Mouse (Mus musculus): ENCODE results near the gene Prkg1.
"Not testable (repeated sequence)": the region's sequence is repeated elsewhere in the genome, so short reads cannot be mapped to it uniquely, and the experiment has no call there.

The Prkg1 gene

DNA sequence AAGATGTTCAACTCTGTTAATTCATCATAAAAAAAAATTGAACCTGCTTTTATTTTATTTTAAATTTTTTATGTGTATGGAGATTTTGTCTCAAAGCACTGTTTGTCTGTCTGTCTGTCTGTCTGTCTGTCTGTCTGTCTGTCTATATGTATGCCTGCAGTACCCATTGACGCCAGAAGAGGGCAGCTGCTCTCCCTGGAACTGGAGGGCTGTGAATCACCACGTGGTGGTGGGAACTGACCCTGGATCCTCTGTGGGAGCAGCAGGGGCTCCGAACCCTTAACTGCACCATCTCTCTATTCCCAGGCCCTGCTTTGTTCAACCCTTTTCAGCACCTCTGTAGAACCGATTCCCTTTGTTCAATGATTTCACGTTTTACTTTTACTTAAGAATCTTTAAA is 338.7 kb downstream of the Prkg1 start:
- peak; percentile 68 for DNase-seq (ENCODE audit: low read depth, low spot score)

DNA sequence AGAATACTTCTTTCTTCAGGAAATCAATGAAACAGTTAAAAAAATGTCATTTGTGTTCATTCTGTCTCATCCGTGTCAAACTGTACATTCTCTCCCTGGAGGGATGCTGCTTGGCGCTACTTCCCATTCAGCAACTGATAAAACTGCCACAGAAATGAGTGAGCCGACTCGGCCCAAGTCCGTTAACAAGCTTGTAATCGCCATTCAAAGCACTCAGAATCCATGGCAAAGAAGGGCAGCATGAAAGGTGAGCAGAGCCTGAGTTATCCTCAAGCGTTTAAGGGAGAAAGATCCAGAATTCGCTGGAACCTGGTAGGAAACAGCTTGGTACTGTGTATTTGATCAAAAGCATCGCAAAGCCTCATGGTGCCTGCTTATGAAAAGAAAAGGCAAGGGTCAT is 339.6 kb downstream of the Prkg1 start:
- DNase-seq (ENCODE audit: low read depth, low spot score) = no peak

DNA sequence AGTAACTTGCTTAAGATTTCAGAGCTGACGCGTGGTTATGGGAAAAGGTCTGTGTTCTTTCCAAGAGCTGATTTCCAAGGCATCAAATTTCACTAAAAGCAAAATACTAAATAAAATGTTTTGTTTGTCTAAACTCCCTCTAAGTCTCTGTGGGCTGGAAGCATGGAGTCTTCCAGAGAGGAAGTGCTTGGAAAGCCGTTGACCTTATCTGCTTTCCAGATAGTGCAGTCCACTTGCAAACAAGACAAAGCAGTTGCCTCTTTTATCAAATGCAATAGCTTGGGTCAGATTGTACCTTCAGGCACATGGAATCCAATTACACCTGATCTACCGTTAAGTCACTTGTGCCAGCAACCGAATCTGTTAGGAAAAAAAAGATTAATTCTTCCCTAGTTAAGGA is 340.5 kb downstream of the Prkg1 start:
- DNase-seq (ENCODE audit: low read depth, low spot score) = no peak

DNA sequence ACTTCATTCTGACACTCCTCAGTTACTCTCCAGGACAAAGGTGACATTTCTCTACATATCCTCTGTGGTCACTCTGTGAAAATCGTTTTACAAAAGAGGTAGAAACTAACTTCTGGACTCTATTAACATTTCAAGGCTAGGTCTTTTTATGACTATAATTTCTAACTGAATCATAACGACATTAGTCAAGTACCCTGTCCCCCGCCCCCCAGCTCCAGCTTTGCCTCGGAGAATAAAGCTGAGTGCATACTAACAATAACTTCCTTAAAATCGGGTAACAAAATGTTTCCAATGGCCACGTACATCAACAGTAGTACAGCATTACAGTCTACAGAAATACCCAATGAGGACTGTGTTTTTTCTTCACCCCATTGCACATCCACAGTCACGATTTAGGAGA is 351.3 kb downstream of the Prkg1 start:
- DNase-seq (ENCODE audit: low read depth, low spot score) = no peak

DNA sequence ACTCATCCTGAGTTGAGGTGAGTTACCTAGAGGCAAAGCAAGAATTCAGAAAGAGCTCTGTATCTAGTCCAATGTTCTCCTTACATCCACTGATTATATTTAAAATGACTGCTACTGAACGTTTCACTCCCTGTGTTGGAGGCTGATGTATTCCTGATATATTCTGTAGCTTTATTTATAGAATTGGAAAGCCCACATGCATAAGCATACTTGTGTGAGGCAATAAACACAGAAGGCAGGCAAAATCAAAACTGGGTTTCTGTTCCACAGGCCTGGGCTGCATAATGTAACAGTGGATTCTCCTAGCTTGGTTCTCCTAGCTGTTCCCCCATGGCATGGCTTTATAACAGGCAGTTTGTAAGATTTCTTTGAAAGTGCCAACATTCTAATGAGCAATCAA is 368.7 kb downstream of the Prkg1 start:
- no peak for DNase-seq (ENCODE audit: low read depth, low spot score)

DNA sequence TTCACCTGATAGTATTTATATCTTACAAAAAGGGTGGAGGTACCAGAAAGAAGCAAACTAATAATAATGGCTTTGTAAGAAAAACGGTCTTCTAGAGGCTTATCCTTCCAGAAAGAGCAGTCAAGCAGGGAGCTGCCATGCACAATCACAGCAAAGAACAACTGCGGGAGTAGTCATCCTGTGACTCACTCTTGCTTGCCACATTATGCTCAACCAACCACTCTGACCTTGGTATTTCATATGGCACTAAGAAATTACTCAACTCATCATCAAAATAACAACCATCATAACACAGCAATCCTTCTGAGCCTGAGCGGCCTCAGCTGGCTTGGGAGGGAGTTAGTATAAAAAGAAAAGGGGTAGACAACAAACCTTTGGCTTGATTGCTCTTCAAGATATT is 379.5 kb downstream of the Prkg1 start:
- DNase-seq (ENCODE audit: low read depth, low spot score) = no peak

DNA sequence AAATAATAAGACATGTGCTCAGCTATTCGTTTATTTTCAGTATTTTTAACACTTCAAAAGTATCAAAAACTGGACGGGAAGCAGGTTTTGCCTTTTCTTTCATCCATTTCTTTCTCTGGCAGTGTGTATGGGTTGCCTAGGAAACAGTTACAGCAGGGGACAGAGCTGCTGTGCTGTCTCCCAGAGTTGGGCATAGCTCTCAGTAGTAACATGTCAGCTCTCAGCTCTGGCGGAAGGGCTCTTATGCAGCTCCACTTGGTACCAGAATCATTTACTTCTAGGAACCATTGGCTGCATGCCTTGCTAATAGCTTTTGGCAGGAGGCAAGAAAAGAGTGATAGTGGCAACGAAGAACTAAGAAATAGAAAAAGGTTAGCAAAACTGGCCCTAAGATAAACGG is 381.0 kb downstream of the Prkg1 start:
- DNase-seq (ENCODE audit: low read depth, low spot score) = no peak

DNA sequence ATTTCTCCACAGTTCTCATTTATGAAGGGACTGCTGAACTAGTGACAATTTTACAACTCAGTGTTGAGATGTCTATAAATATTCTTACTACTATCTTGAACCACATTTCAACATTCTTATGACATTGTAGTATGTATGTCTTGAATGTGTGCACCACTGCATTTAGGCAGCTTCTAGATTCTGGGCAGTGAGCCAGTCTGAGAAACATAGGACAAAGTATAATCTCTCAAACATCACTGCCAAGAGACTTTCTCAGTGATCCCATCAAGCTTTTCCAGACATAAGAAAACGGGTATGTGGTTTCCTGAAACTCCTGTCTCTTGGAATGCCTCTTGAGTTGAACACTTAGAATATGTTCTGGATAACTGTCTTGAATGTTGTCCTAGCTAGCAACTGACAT is 394.7 kb downstream of the Prkg1 start:
- DNase-seq (ENCODE audit: low read depth, low spot score) = no peak

DNA sequence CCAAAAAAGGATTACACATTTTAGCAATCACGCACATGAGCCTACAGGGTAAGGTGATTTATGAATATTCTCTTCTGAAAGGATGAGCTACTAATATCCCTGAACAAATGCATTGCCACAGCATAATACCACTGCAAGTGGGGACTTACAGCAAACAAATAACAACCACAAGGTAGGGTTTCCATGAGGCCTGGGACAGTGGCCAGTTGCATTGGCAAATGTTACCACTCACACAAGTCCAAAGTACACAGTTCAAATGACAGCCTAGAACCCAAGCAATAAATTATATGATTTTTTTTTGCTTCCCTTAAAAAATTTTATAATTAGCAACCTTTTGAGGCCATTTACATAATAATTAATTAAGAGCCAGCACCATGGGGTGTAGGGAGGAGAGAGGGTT is 395.7 kb downstream of the Prkg1 start:
- no peak for DNase-seq (ENCODE audit: low read depth, low spot score)

DNA sequence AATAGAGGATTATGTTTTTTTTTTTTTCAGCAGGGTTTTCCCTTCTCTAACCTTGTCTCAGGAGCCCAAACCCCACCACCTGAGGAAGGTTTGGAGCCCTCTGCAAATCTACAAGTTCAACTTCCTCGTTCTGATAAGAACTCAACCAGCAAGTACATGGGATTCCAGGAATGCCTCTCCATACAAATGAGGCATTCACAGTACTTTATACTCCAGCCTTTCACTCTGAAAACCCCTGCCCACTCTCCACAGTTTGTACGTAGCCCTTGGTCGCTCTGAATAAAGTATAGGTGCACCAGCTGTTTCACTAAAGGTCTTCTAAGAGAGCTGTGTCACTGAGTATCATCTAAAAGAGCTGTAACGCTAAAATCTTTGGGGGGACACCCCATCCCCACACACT is 402.8 kb downstream of the Prkg1 start:
- DNase-seq (ENCODE audit: low read depth, low spot score) = no peak

DNA sequence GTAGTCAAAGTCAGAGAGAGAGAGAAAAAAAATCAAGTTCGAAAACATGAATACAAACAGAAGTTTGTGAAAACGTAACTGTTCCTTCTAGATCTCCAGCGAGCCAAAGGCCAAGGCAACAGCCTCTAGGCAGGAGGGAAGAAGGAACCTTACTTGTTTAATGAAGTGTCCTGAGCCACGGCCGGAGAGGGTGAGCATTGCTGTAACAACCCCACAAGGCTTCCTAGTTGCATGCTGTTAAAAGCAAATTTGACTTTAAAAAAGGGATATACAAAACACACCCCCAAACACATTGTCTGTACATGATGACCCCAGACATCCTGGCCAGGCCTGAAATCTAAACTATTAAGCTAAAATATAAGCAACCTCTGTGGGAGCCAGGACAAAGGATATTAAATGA is 403.3 kb downstream of the Prkg1 start:
- no peak for DNase-seq (ENCODE audit: low read depth, low spot score)

DNA sequence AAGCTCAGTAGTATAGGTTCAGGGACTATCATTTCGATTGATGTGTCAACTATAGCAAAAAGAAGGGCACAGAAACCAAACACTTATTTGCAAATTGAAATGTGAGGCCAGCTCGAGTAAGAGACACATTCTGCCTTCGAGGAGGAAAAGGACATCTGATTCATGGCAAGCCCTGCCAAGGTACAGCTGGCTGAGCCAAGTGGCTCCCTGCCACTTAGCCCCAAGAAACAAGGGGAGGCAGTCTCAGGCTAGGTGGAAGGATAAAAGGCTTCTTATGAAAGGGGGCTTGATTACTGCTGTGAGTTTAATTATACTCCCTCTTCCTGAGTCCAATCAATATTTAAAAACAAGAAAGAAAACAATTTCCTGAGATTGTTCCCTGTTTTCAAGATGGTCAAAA is 403.7 kb downstream of the Prkg1 start:
- no peak for DNase-seq (ENCODE audit: low read depth, low spot score)

DNA sequence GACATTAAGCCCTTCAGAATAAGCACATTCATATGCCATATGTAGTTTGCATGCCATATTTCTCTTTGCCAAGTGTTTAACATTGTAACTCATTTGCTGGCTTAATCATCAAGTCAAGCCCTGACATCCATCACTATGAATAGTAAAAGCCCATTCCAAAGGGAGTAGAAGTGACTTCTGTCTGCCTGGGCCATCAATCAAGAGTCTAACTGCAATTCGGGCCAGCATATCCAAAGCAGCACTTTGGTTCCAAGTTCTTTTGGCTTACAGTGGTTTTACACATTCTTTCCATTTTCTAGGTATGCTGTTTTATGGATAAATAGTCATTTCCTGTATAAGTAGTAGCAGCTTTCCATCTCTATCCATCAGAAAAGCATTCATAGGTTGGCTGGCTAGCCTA is 409.9 kb downstream of the Prkg1 start:
- DNase-seq (ENCODE audit: low read depth, low spot score) = no peak

DNA sequence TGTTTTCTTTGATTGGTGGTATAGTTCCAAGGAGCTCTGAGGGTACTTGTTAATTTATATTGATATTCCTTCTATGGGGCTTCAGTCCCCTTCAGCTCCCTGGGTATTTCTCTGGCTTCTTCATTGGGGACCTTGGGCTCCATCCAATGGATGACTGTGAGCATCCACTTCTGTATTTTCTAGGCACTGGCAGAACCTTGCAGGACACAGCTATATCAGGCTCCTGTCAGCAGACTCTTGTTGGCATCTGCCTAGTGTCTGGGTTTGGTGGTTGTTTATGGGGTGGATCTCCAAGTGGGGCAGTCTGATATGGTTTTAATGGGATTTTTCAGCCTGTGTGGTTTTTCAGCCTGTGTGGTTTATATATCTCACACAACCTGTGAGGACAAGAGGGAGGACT is 412.0 kb downstream of the Prkg1 start:
- DNase-seq (ENCODE audit: low read depth, low spot score) = not testable (repeated sequence)

DNA sequence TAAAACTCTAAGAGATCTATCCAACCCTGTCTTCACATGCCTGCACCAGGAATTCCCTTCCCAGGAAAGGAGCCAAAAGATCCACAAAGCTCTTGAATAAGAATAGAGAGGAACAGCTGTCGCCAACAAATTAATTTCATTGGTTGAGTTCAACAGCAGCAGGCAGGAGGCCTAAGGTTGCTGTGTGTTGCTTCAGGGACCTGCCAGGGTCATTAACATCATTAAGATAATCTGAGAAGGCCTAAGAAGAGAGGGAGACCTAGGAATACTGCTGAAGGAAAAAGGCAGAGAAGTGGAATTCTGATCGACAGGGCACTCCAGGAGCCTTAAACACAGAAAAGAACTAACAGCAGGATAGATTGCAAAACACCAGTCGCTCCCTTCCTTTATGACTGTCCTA is 413.0 kb downstream of the Prkg1 start:
- peak; percentile 9 for DNase-seq (ENCODE audit: low read depth, low spot score)

DNA sequence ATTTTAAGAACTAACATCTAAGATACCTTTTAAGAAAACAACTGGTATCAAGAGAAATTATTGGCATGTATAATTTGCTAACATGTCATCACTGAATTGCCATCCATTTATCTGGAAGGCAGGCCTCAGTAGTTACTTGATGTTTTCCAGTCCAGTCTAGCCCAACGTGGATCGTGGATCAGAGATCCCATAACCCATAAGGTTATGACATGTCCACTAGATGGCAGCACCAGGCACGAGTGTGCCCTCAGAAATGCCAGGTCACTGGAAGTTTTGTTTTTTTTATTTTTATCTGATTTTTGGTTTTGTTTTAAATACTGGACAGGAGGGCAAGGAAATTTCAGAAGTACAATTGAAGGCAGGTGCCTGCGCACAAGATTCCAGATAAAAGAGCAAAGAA is 422.7 kb downstream of the Prkg1 start:
- peak; percentile 68 for DNase-seq (ENCODE audit: low read depth, low spot score)

DNA sequence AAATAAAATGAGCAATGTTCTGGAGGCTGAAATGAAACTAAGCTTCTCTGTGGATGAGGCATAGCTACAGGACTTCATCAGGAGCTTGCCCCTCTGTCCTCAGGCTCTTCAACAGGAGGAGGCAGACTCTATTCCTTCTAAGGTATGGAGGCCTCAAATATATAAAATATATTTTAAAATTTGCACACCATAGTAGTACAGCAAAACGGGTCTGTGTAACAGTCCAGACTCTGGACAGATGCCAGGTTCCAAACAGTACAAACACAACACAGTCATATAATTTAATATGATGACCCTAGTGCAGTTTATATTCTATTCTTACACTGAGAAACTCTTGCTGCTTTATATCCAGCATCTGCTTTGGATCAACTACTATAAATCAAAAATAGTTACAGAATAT is 423.9 kb downstream of the Prkg1 start:
- DNase-seq (ENCODE audit: low read depth, low spot score) = no peak

DNA sequence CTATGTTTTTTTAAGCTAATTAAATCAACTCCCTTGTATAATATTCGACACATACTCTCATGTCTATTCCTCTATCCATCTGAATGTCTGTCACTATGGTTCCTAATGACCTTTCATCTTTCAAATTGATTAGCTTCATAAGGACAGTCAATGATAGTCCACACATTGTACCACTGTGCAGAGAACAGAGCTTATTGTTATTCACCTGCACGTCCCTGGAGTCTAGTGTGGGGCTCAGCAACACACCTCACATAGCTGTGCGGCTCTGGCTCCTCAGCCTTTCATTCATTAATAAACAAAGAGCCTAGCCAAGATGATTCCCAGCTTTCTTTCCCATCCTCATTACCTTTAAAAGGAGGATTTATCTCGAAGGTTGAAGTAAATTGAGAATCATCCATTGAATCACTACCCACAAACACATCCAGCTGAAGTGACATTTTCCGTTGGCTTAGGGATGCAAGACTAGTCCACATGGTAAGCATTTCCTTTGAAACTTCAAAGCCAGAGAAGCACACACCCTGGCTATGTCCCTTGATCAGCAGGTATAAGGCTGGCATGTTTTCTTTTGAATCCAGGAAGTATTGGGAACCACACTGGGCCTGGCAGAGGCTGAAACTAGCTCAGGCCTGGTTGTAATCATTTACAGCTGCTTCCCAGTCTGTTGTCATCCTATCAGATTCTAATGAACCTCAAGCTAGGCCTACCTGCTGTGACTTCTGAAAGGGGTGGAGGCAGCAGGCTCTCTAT is 426.3 kb downstream of the Prkg1 start:
- DNase-seq (ENCODE audit: low read depth, low spot score) = no peak

DNA sequence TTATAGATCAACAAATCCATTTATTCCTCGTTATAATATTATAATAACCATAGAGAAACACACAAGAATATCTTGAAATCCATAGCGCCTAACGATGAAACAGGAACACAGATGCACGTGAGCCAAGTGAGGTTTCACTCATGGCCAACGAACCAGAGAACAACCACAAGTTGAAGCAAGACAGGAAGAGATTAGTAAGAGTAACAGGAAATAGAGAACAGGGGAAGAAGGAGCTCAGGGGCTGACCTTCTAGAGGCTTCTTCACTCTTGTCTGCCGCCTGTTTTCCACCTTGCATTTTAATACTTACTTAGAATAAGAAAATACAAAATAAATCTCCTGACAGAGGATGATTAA is 427.0 kb downstream of the Prkg1 start:
- DNase-seq (ENCODE audit: low read depth, low spot score) = no peak

DNA sequence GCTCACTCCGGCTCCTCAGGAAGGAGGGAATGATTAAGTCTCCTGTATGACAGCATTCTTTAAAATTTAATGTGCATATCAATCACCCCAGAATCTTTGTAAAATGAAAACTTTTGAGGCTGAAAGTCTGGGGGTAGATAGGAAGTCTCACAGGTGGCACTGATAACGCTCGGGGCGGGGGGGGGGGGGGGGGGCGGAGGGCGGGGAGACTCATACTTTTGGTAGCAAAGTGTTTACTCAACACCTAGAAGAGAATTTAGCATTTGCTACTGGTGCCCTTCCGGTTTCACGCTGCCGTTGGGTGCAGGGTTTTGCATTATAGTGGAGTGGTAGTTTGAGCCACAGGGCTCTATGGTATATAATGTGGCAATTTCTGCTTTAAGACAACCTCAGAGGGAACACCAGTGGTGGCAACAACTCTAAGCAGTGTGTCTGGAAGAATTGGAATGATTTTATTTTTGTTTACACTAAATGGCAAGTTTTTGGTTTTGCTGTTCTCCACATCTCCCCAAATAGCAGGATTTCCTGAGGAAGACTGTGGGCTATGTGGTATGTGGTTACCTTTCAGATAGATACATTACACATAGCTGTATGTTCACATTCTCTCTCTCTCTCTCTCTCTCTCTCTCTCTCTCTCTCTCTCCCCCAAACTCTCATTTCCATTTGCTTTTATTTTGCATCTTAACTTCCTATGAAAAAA is 427.5 kb downstream of the Prkg1 start:
- no peak for DNase-seq (ENCODE audit: low read depth, low spot score)

DNA sequence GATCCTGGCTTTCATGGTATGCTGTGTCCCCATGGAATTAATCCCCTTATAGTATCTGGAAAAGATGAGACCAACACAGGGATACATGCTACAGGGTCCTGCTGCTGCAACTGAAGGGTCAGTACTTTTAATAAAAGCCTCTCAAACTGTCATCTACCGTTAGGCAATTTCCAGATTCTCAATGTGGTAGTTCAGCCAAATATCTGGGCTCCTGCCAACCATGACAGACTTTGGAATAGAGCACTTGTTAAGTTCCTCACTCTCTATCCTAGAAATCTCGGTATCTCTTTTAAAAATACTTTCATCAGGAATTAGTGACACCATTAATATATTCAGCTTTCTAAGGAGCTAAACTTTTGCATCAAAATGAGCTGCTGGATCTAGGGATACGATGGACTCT is 428.5 kb downstream of the Prkg1 start:
- DNase-seq (ENCODE audit: low read depth, low spot score) = no peak

DNA sequence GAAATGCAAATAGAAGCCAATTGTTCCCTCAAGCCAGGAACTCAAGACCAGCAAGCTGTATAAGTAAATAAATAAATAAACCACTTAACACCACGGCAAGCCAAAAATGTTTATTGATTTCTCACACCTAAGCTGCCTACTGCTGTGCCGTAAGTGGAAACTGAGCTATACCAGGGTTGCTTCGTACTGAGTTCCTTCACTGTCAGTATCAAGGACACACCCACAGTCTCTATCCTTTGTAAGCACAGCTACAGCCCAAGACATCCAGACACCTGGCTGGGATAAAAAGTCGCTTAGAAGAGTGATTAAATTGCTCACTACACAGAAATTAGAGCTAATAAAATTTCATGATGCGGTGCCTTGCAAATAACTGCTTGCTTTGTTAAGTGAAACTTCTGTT is 434.9 kb downstream of the Prkg1 start:
- DNase-seq (ENCODE audit: low read depth, low spot score) = no peak

DNA sequence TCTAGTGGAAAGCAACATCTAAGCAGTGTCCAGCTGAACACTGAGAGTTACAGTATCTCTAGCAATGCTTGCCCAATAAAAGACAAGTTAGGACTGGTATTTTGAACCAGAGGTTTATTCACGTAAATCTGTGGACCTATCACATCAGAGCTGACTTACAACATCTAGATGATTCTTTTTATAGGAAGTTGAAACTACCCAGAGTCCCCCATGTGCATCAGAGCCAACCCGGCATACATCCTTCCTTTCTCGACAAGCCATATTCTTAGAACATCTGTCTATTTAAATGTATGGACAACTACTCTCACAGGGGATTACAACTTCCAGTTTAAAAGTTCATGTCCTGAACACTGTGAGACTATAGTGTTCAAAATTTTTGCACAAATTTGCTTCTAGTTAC is 460.1 kb downstream of the Prkg1 start:
- DNase-seq (ENCODE audit: low read depth, low spot score) = no peak

DNA sequence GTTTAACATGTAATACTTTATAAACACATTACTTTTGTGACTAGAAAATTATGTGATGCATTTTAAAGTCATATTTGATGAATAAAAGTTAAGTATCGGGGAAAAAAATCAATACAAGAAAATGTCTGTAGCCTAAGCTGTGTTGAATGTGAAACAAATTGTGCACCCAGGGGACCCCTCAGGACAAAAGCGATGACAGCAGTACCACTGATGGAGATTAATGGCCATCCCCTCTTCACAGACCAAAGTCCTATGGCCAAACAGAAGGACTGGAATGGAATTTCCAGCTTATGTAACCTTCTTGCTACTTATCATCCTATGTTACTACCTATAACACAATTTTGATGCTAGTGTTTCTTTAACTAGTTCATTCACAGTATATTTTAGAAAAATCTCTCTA is 473.6 kb downstream of the Prkg1 start:
- DNase-seq (ENCODE audit: low read depth, low spot score) = no peak
